Mouse (Mus musculus) heart, postnatal 36 days (tissue): ENCODE measurements around the gene Cdca8. TPM values are rescaled to one million over a fixed set of nuclear protein-coding genes. Genes with fewer than 3 reads are reported as not detected.

Experiments
- DNase-seq, 2 experiments: peaks; one replicate each; pipeline ENCODE4 v3.0.0; 2021 to 2022
- intact Hi-C: fragments of 180-260 bp; cut with DNase I; formaldehyde crosslinking; loops from one replicate; pipeline ENCODE4 v1.15.1; 2025
- total RNA-seq, 2 experiments: library from RNA; stranded (reverse); gene quantifications; 2 replicates each; pipeline ENCODE4 v1.2.3; 2021

Cdca8 gene
- total RNA-seq, 2 experiments from 2014 or later = 1.5 TPM

GRCm38 (mm10) chr4:124882151-124882729 is 56.9 kb downstream of the Cdca8 start:
- intact Hi-C loops = no loop called here
- peak in 1 of 2 experiments; percentile 25 for DNase-seq

- DNase-seq = no peak
- intact Hi-C loops = no loop called here
Measured at GRCm38 (mm10) chr4:124881341-124881908, 57.7 kb downstream of the Cdca8 start.

- no peak for DNase-seq
- intact Hi-C loops = no loop called here
Measured at GRCm38 (mm10) chr4:124880599-124880998, 58.5 kb downstream of the Cdca8 start, which contains the start of gene Epha10. Epha10 (plus strand) TSS chr4:124880899.

GRCm38 (mm10) chr4:124872719-124873118 is 66.4 kb downstream of the Cdca8 start:
- intact Hi-C loops = no loop called here
- no peak for DNase-seq

Other genes starting within 250 kb of the Cdca8 start
- 10 to 100 TPM; 12.1 to 14.0 TPM for gene Utp11, start 245.7 kb downstream of the Cdca8 start, total RNA-seq
- 10 to 100 TPM; 12.9 to 13.7 TPM for gene Fhl3, start 238.6 kb downstream of the Cdca8 start, total RNA-seq
- 10 to 100 TPM; 18.1 to 18.2 TPM for gene Sf3a3, start 224.5 kb downstream of the Cdca8 start, total RNA-seq
- 10 to 100 TPM in 1 of 2 experiments, 1 to 10 TPM in 1; 8.6 to 11.7 TPM for gene Inpp5b, start 197.5 kb downstream of the Cdca8 start, total RNA-seq
- gene Mtf1, start 137.2 kb downstream of the Cdca8 start, total RNA-seq = 10 to 100 TPM; 14.8 to 14.9 TPM
- gene Yrdc, start 88.6 kb downstream of the Cdca8 start, total RNA-seq = 10 to 100 TPM; 17.8 to 22.2 TPM
- 10 to 100 TPM; 22.1 to 22.7 TPM for gene 1110065P20Rik, start 88.1 kb downstream of the Cdca8 start, total RNA-seq
- under 1 TPM; 0.14 to 0.22 TPM for gene Maneal, start 77.1 kb downstream of the Cdca8 start, total RNA-seq
- not detected for gene Epha10, start 58.4 kb downstream of the Cdca8 start, total RNA-seq
- gene 9930104L06Rik, start 2.3 kb downstream of the Cdca8 start, total RNA-seq = 1 to 10 TPM; 6.6 to 9.1 TPM
- 1 to 10 TPM; 3.1 to 6.7 TPM for gene Rspo1, start 47.1 kb upstream of the Cdca8 start, total RNA-seq
- gene Gnl2, start 77.3 kb upstream of the Cdca8 start, total RNA-seq = 10 to 100 TPM; 26.7 to 34.2 TPM
- gene Dnali1, start 126.4 kb upstream of the Cdca8 start, total RNA-seq = not detected
- 1 to 10 TPM; 6.5 to 9.2 TPM for gene Snip1, start 127.4 kb upstream of the Cdca8 start, total RNA-seq
- gene Meaf6, start 145.8 kb upstream of the Cdca8 start, total RNA-seq = 10 to 100 TPM; 19.9 to 21.3 TPM
- gene Zc3h12a, start 188.5 kb upstream of the Cdca8 start, total RNA-seq = 1 to 10 TPM; 3.3 to 4.5 TPM